Mouse (Mus musculus): ENCODE data around the gene Spata5.

- no peak for TF ChIP-seq POLR2A (IDR thresholded peaks at IDR 0.05; ENCODE audit: low read depth, low read length)
- no peak for TF ChIP-seq CTCF (IDR thresholded peaks at IDR 0.05; ENCODE audit: extremely low read depth, insufficient read length, insufficient replicate concordance, low read depth, low read length)
These were observed 39.5 kb upstream of the Spata5 start for GRCm38 (mm10) chr3:37379930-37380881.

All from small intestine, adult 2 months (tissue).